Mouse (Mus musculus) regulatory T cell (primary cell): ENCODE measurements around the gene Cytl1.

Source experiments
- in situ Hi-C: fragments of 300-600 bp; cut with MboI, MseI; formaldehyde crosslinking; loops from one replicate; pipeline ENCODE4 v1.15.1; 2025; ENCODE audit warnings: high pct_unique_total_duplicates

The Cytl1 gene

DNA sequence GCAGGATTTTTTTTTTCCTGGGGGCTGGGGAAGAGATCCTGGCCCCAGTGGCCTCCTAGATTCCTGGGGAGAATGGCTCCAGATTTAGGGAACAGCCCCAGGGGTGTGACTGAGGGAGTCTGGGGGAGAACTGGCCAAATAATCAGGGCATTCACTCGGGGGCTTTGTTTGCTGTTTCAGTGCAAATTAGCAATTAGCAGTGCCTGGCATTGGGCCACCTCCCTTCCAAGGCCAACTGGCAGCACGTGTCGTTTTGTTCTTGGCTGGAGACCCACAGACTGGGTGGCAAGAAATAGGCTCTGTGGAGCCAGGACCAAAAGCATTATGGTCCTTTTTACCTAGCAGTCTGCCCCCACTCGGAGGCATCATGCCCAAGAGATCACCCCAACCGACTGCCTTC, 33.7 kb downstream of the Cytl1 start:
- in situ Hi-C loops: no loop called here

DNA sequence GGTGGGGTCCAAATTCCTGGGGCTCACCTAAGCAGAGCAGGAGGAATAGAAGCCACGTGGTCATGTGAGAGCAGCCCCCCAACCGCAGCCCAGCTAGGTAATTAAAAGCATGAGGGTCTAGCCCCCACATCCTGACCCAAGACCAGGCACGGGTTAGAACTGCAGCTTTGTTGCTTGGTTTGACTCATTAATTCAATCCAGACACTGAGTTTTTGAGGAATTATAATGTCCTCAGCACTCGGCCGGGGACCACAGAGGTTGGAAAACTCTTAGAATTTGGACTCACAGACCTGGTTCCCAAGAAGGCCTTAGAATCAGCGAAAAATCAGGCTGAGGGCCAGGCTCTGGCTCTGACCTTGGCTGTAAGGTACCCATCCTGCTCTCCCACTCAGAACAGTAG, 35.6 kb downstream of the Cytl1 start:
- in situ Hi-C loops: no loop called here

DNA sequence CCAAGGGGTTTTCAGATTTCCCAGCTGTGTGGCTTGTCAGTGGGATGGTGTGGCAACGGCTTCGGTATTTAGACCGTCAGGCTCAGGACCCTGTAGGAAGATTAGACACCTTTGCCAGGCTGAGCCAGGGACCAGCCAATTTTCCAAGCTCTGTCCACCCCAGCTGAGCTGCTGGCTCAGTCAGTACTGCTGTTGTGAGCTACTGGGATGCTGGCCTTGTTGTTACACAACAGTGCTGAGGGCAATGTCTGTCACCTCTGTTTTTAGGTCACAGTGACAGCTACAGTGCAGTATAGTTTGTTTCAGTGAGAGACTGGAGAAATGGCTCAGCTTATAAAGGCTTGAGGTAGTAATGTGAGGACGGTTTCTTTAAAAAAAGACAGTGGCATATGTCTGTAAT, 38.7 kb downstream of the Cytl1 start:
- in situ Hi-C loops: no loop called here

DNA sequence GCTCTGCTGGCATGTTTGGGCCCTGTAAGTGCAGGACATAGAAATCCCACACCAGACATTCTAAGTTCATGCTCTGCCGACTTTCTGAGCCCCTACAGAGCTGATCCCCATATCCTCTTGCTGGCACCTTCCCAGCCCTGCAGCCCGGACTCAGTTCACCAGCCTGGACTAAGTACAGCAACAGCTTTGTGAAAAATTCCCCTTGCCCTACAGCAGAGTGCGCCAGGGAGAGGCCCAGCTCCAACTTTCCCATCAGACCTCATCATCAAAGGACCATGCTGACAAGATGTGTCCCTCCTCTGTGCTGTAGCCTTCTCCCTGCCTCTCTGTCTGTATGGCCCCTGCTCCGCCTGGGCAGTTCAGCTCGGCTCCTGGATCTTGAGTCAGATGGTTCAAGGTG, 40.4 kb downstream of the Cytl1 start:
- in situ Hi-C loops: no loop called here

DNA sequence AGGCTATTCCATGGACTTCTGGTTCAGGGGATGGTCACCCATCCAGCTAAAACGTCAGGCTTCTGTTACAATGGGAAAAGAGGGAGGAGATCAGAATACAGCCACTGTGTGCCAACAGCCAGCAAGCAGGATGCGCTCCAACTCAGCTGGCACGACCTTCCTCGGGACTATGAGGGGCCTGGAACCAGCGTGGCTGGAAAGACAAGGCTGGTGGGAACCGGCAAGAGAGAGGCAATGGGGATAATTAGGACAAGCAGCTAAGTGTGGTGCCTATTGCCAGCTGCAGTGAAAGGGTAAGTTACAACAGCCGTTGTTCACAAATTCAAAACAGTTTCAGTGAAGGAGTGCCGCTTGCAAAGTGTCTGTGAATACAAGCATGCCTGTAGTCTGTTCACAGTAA, 48.0 kb downstream of the Cytl1 start:
- in situ Hi-C loops: loop anchor here (10.0 kb wide), 1 partner anchor 1771 kb away; no protein-coding TSS in a partner anchor

DNA sequence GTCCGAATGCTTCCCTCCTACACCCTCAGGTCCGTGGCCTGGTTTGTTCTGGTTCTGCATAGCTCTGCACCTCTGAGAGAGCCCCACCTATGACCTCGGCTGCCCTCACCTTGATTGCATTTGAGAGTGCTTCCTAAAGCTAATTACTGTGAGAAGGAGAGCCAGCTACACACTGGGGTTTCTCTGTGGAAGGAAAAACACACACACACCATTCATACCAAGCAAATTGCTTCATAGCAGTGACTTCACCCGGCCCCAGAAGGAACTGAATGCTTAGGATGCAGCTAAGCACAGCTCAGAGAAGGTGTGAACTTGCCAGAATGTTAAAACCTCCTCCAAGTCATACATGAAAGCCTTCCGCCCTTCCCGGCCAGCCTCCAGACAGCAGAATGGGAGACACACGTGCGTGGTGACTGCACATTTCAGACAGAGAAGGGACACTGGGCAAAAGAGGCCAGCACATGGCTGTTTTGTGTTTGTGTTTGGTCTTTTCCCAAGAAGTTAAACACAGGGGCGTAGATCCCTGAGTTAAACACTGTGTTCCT, 49.6 kb downstream of the Cytl1 start:
- in situ Hi-C loops: loop anchor here (10.0 kb wide), 1 partner anchor 1770 kb away; no protein-coding TSS in a partner anchor
